Mouse (Mus musculus) neural tube, embryonic 14.5 days (tissue): ENCODE measurements at regions not wholly inside any gene's neighbourhood (a gene's known extent, or its start where the extent isn't known, plus 50 kb on each side); places are given as distances from the start of the nearest gene placed in this dataset.

Source experiments
- ATAC-seq: fragments of 200-750 bp; cut with Nextera tagmentation; 2 replicates; pipeline ENCODE4 v1.8.0; 2017; ENCODE audit warnings: low read depth, mild to moderate bottlenecking, moderate TSS enrichment, moderate library complexity
- H3K27ac ChIP-seq: fragments of 300-500 bp; sonication (generic); 2 replicates; pipeline ENCODE4 v1.5.1; 2014; ENCODE audit warnings: low read depth, mild to moderate bottlenecking, control low read depth, low read length, moderate library complexity, mixed read lengths
- H3K27me3 ChIP-seq: fragments of 300-500 bp; sonication (generic); 2 replicates; pipeline ENCODE4 v1.6.1; 2014; ENCODE audit warnings: low read length; ENCODE audit not compliant: control insufficient read depth, insufficient read depth
- H3K36me3 ChIP-seq: fragments of 300-500 bp; sonication (generic); 2 replicates; pipeline ENCODE4 v1.6.1; 2014; ENCODE audit warnings: low read length, mixed read lengths; ENCODE audit not compliant: control insufficient read depth, insufficient read depth
- H3K4me1 ChIP-seq: fragments of 300-500 bp; sonication (generic); 2 replicates; pipeline ENCODE4 v1.6.1; 2014; ENCODE audit warnings: low read length; ENCODE audit not compliant: control insufficient read depth, insufficient read depth
- H3K4me2 ChIP-seq: fragments of 300-500 bp; sonication (generic); 2 replicates; pipeline ENCODE4 v1.6.1; 2014; ENCODE audit warnings: mild to moderate bottlenecking, low read depth, low read length, control low read depth
- H3K4me3 ChIP-seq: fragments of 300-500 bp; sonication (generic); 2 replicates; pipeline ENCODE4 v1.5.1; 2014; ENCODE audit warnings: low read depth, low read length, control low read depth, mixed read lengths
- H3K9ac ChIP-seq: fragments of 300-500 bp; sonication (generic); replicated peaks from 2 replicates; pipeline ENCODE4 v1.6.1; 2014; ENCODE audit warnings: low read depth, mild to moderate bottlenecking, control low read depth, low read length, mixed read lengths
- H3K9me3 ChIP-seq: fragments of 300-500 bp; sonication (generic); 2 replicates; pipeline ENCODE4 v1.6.1; 2016; ENCODE audit warnings: low read length; ENCODE audit not compliant: control insufficient read depth
- WGBS: fragments of 180-500 bp; shearing (Covaris S2); extraction: QIAGEN DNeasy Blood & Tissue Kit; methylation state at CpG from one replicate; pipeline ENCODE4 v1.1.7; 2014; 5-methylcytosine and 5-hydroxymethylcytosine counted together

DNA sequence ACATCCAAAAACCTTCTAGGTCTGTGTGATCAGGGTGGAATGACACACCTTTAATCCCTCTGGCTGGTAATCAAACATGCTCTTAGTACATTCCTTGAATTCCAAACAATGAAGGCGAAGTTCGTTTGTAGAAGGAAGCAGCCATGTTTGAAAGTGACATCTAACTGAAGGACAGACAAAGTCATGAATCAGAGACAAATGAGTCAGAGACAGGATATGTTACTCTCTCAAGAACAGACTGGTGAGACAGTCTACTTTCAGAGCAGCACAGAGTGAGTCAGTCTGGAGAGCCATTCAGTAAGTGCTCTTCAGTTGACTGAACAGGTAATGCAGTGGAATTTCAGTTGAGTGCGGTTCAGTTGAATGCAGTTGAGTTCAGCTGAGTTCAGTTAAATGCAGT, 150.4 kb downstream of the Cpe start:
- Histone ChIP-seq H3K4me2 (no peak overlapping the region), H3K9ac (no peak overlapping the region), H3K27me3 (no peaks in the 10 kb centered on the region), H3K9me3 (no peaks in the 10 kb centered on the region), H3K4me1 (no peaks in the 10 kb centered on the region), H3K4me3 (no peak overlapping the region), H3K27ac (no peak overlapping the region), H3K36me3 (no peaks in the 10 kb centered on the region)
- 88% methylated on average over 3 of the region's 3 CpGs for WGBS
- no peak for ATAC-seq

- H3K4me2 ChIP-seq, result no peak overlapping the region
- H3K4me3 ChIP-seq, result no peak overlapping the region
- 85% methylated on average over 4 of the region's 4 CpGs for whole genome bisulfite sequencing
- H3K27ac ChIP-seq, result no peak overlapping the region
- no peak overlapping the region for H3K9ac ChIP-seq
- H3K9me3 ChIP-seq, result no peaks in the 10 kb centered on the region
- H3K36me3 ChIP-seq, result no peaks in the 10 kb centered on the region
- no peak for ATAC-seq
- H3K27me3 ChIP-seq, result no peaks in the 10 kb centered on the region
- no peaks in the 10 kb centered on the region for H3K4me1 ChIP-seq
These were observed 152.9 kb downstream of the Cpe start for GRCm38 (mm10) chr8:64539846-64540472.

- Histone ChIP-seq H3K27ac (no peak overlapping the region), H3K4me2 (no peak overlapping the region), H3K9me3 (no peaks in the 10 kb centered on the region), H3K4me3 (no peak overlapping the region), H3K4me1 (no peaks in the 10 kb centered on the region), H3K9ac (no peak overlapping the region), H3K27me3 (no peaks in the 10 kb centered on the region), H3K36me3 (no peaks in the 10 kb centered on the region)
- WGBS, result 91% methylated on average over 2 of the region's 2 CpGs
- ATAC-seq, result no peak
These were observed 161.1 kb downstream of the Cpe start for GRCm38 (mm10) chr8:64531780-64532179.

- Histone ChIP-seq H3K4me2 (no peak overlapping the region), H3K4me1 (no peaks in the 10 kb centered on the region), H3K9ac (no peak overlapping the region), H3K27me3 (no peaks in the 10 kb centered on the region), H3K9me3 (no peaks in the 10 kb centered on the region), H3K4me3 (no peak overlapping the region), H3K36me3 (no peaks in the 10 kb centered on the region), H3K27ac (no peak overlapping the region)
- ATAC-seq, result no peak
- 77% methylated on average over 8 of the region's 8 CpGs for WGBS
These were observed 170.3 kb downstream of the Cpe start for GRCm38 (mm10) chr8:64522441-64523102.

- 78% methylated on average over 1 of the region's 1 CpGs for WGBS
- H3K4me2 ChIP-seq, result no peak overlapping the region
These were observed 173.2 kb downstream of the Cpe start for GRCm38 (mm10) chr8:64519650-64520049.

DNA sequence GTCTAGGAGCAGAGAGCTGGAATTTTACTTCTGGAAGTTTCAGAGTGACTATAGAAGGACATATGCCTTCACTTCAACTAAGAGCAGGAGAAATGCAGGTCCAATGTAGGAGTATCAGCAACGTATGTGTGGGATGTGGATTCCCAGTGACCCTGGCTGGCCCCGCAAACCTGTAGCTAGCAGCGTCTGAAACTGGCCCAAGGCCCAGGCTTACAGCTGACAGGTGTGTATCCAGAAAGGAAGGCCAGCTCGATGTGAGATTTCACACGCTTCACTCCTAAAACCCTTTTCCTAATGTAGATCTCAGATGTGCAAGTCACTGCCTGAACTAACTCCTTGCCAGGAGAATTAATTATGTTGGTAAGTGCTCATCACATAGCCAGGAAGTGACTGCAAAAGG, 176.9 kb downstream of the Cpe start:
- 91% methylated on average over 5 of the region's 5 CpGs for WGBS
- Histone ChIP-seq H3K27me3 (no peaks in the 10 kb centered on the region), H3K36me3 (no peaks in the 10 kb centered on the region), H3K4me2 (no peak overlapping the region), H3K4me3 (no peak overlapping the region), H3K9me3 (no peaks in the 10 kb centered on the region; the same call in 1 of the 2 replicates), H3K9ac (no peak overlapping the region), H3K4me1 (no peaks in the 10 kb centered on the region), H3K27ac (no peak overlapping the region)
- no peak for ATAC-seq

More at GRCm38 (mm10) chr8:64519650-64520049, 173.2 kb downstream of the Cpe start:
- no peaks in the 10 kb centered on the region for H3K4me1 ChIP-seq
- no peak for ATAC-seq
- H3K9me3 ChIP-seq, result no peaks in the 10 kb centered on the region
- H3K9ac ChIP-seq, result no peak overlapping the region
- H3K27ac ChIP-seq, result no peak overlapping the region
- no peaks in the 10 kb centered on the region for H3K36me3 ChIP-seq
- no peak overlapping the region for H3K4me3 ChIP-seq
- H3K27me3 ChIP-seq, result no peaks in the 10 kb centered on the region

DNA sequence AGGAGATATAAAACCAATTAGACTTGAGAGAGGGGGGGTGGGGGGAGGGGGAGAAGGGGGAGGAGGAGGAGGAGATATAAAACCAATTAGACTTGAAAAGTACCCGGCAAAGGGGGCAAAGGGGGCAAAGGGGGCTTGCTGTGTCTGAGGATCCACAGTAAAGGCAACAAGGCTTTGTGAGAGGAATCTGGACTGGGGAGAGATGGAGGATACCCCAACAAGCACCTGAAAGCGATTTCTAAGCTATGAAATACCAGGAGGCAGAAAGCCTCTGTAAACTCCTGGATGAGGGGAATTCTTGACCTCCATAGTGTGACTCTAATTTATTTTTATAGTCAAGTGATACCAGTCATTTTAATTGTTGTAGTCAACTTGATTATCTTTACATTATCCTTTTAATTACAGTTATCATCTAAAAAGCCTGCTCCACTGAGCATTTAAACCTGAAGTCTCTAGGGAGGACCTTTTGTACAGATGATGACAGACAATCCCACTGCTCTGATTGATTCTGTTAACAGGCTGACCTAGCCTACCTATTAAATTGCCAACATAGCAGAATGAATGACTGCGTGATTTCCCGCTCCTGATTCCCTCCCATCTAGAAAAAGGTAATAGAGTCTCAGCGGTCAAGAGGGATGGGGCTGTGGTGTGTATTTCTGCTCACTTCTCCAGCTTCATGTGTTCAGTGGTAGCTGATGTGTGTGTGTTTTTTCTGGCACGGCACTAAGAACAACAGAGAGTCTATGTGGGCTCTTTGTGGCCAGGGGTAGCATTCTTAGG, 195.4 kb downstream of the Cpe start:
- 35% methylated on average over 6 of the region's 6 CpGs for WGBS
- no peaks in the 10 kb centered on the region for H3K36me3 ChIP-seq
- no peaks in the 10 kb centered on the region for H3K9me3 ChIP-seq
- no peak overlapping the region for H3K9ac ChIP-seq
- H3K27ac ChIP-seq, result no peak overlapping the region
- H3K4me1 ChIP-seq, result peaks cover 7% of the 10 kb centered on the region; the same call in 1 of the 2 replicates
- no peaks in the 10 kb centered on the region for H3K27me3 ChIP-seq
- H3K4me2 ChIP-seq, result no peak overlapping the region
- no peak overlapping the region for H3K4me3 ChIP-seq
- ATAC-seq, result peak; percentile 63

DNA sequence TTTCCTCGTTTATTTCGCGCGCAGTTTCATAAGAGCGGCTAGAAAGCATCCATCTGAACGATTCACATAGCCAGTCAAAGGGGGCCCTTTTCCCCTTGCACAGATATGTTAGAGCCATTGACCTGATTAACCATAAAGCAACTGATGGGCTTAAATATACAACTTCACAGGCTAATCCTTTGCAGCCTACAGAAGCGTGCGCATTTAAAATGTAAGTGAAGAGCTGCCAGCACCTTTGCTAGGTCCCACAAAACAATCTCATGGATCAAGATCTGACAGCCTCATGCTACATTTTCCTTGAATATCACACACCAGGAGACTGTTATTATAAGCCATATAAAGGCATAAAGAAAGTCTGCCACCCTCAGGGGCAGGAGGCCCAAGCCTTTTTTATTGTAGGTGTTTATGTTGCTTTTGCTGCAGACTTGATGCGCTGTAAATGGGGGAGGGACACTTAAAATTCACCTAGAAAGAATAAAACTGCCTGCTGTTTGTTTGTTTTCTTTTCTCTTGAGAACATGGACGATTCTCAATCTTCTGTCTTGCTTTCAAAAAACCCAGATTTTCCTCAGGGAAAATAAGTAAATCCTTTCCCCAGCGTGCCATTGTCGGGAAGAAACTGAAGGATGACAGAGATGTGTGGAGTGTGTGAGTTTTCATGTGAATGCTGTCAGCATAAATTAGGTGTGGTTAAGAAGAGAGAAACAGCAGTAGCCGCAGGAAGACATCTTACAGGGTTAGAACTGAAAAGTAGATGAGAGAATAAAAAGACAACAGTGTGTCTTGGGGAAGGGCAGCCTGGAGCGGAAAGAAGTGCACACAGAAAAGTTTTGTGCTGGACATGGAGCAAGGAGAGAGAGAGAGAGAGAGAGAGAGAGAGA, 196.3 kb downstream of the Cpe start:
- 31% methylated on average over 14 of the region's 14 CpGs for WGBS
- Histone ChIP-seq H3K27me3 (no peaks in the 10 kb centered on the region), H3K9ac (no peak overlapping the region), H3K4me1 (peaks cover 7% of the 10 kb centered on the region; the same call in 1 of the 2 replicates), H3K4me3 (no peak overlapping the region), H3K36me3 (no peaks in the 10 kb centered on the region), H3K27ac (no peak overlapping the region), H3K4me2 (no peak overlapping the region), H3K9me3 (no peaks in the 10 kb centered on the region)
- ATAC-seq, result no peak
